Mouse (Mus musculus) liver, embryonic 12.5 days (tissue): Measurements from ENCODE around the gene Nab1. TPM values are rescaled to one million over a fixed set of nuclear protein-coding genes. Genes with fewer than 3 reads are reported as not detected.
A peak's percentile ranks its signal among the peaks of the same experiment; 100 is the strongest.

Experiments used
- ATAC-seq: fragments of 200-750 bp; cut with Nextera tagmentation; 2 replicates; pipeline ENCODE4 v1.8.0; 2017; ENCODE audit warnings: moderate number of reproducible peaks, mild to moderate bottlenecking, moderate library complexity
- H3K27ac ChIP-seq: fragments of 300-500 bp; sonication (generic); 2 replicates; pipeline ENCODE4 v1.5.1; 2016; ENCODE audit warnings: mild to moderate bottlenecking
- H3K27me3 ChIP-seq: fragments of 300-500 bp; sonication (generic); replicated peaks from 2 replicates; pipeline ENCODE4 v1.6.1; 2016; ENCODE audit warnings: mild to moderate bottlenecking, moderate library complexity
- H3K36me3 ChIP-seq: fragments of 300-500 bp; sonication (generic); 2 replicates; pipeline ENCODE4 v1.6.1; 2016; ENCODE audit warnings: mild to moderate bottlenecking, moderate library complexity
- H3K4me1 ChIP-seq: fragments of 300-500 bp; sonication (generic); 2 replicates; pipeline ENCODE4 v1.6.1; 2016
- H3K4me2 ChIP-seq: fragments of 300-500 bp; sonication (generic); 2 replicates; pipeline ENCODE4 v1.6.1; 2016; ENCODE audit warnings: mild to moderate bottlenecking, moderate library complexity
- H3K4me3 ChIP-seq: fragments of 300-500 bp; sonication (generic); 2 replicates; pipeline ENCODE4 v1.5.1; 2016; ENCODE audit warnings: mild to moderate bottlenecking, moderate library complexity
- H3K9ac ChIP-seq: fragments of 300-500 bp; sonication (generic); 2 replicates; pipeline ENCODE4 v1.6.1; 2016; ENCODE audit warnings: mild to moderate bottlenecking, moderate library complexity
- H3K9me3 ChIP-seq: fragments of 300-500 bp; sonication (generic); replicated peaks from 2 replicates; pipeline ENCODE4 v1.6.1; 2016; ENCODE audit warnings: mild to moderate bottlenecking, moderate library complexity
- WGBS: fragments of 180-500 bp; shearing (Covaris S2); methylation state at CpG from one replicate; pipeline ENCODE4 v1.1.7; 2016; ENCODE audit not compliant: insufficient replicate concordance; 5-methylcytosine and 5-hydroxymethylcytosine counted together
- polyA plus RNA-seq: library from polyadenylated mRNA; unstranded; fragments of >200 nt; fragmentation: Nextera tagmentation; extraction: Ambion mirVana; gene quantifications from 2 replicates; pipeline ENCODE4 v1.2.1, GENCODE M21; 2016

Gene Nab1
- polyA plus RNA-seq, 1 experiment from 2014 or later = 18.0 TPM

DNA sequence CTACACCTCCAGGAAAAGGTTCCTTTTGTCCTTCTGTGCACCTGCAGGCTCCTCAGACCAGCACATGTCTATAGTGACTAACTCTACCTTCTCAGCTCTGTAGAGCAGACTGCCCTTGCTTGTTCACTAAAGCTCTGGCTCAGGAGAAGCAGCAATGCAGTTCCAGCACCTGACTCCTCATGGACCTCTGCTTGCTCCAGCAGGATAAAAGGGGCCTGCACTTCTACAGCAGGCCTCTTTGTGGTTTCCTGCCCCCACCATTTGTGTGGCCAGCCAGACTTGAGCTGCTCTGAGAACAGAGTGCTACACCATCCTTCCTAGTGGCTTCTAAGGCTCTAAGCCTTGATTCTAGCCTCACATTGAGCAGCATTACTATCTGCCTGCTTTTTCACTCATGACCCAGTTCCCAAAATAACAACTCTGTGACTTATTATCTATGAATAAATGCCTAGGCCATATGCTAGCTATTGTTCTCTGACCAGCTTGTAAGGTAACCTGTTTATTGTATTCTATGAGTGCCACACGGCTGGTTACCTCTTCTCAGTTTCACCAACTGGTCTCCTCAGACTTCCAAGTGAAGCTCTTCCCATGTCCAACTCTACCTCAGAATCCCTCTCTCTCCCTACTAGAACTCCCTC lies 11.4 kb upstream of the Nab1 start:
- Histone ChIP-seq H3K4me1 (no peaks in the 10 kb centered on the region), H3K9ac (no peak overlapping the region), H3K4me2 (no peak overlapping the region), H3K9me3 (no peaks in the 10 kb centered on the region), H3K4me3 (no peak overlapping the region), H3K27me3 (no peaks in the 10 kb centered on the region), H3K36me3 (no peaks in the 10 kb centered on the region), H3K27ac (no peak overlapping the region)
- WGBS = 56% methylated on average over 1 of the region's 1 CpGs
- no peak for ATAC-seq

DNA sequence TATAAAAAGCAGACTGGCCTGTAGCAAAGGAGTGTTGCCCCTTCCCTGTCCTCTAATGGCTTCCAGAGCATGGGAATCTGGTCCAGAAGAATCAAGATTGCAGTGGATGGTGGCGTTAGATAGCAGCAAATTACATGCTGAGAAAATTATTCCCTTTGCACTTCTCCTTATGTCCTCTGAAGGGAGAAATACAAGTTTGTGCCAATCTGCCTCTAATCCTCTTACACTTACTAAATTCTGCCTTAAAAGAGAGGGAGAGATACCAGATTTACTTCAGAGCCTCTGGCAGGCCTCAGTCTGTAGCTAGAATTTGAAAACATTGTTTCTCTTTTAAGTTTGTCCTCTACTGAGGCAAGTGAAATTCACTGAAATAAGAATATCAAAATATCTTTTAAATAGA lies 5.7 kb upstream of the Nab1 start:
- no peaks in the 10 kb centered on the region for H3K27me3 ChIP-seq
- 53% methylated on average over 1 of the region's 1 CpGs for WGBS
- H3K9ac ChIP-seq = no peak overlapping the region
- no peak overlapping the region for H3K4me2 ChIP-seq
- peaks cover 7% of the 10 kb centered on the region; the same call in 1 of the 2 replicates for H3K4me1 ChIP-seq
- H3K36me3 ChIP-seq = no peaks in the 10 kb centered on the region
- H3K4me3 ChIP-seq = no peak overlapping the region
- no peaks in the 10 kb centered on the region for H3K9me3 ChIP-seq
- ATAC-seq = no peak
- no peak overlapping the region for H3K27ac ChIP-seq

DNA sequence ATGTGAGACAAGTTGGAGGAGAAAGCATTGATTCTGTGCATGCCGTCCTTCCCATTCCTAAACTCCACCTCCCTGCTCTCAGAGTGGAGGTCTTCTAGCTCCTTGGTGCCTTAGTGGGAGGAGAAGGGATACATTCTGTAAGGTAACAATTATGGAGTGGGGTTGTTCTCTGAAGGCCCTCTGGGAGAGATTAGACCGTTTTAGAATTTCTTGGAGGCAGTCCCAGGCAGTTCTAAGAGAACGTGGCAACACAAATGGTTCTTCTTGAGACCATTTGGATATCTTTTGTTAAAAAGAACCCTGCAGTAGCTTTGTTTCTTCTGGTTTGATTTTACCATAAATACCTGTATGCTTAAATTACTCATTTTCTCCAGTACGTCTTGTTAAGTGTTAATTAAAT lies 1.8 kb upstream of the Nab1 start:
- Histone ChIP-seq H3K36me3 (no peaks in the 10 kb centered on the region), H3K9ac (no peak overlapping the region), H3K9me3 (no peaks in the 10 kb centered on the region), H3K27me3 (no peaks in the 10 kb centered on the region), H3K27ac (no peak overlapping the region), H3K4me1 (peaks cover 24% of the 10 kb centered on the region), H3K4me2 (no peak overlapping the region), H3K4me3 (no peak overlapping the region)
- ATAC-seq = no peak
- 62% methylated on average over 4 of the region's 4 CpGs for WGBS

DNA sequence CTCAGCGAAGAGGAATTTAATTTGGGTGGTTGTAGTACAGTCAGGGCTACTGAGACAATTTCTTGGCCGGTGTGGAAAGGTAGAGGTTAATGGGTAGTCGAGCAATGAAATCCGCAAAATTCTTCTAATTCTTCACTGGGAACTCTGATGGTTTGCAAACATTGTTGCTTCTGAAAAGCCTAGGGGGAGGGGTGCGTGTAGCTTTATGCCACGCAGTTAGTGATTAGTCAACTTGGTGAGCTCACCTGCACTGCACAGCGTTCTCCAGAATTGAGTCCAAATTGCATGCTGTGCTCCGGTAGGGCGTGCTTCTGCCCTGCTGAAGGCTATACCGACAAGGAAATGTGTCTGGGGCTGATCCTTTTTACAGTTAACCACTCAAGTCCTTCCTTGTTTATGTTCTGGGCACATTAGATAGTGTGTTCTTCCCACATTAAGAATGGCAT lies 1.2 kb upstream of the Nab1 start:
- no peaks in the 10 kb centered on the region for H3K36me3 ChIP-seq
- no peak overlapping the region for H3K9ac ChIP-seq
- no peak overlapping the region for H3K4me2 ChIP-seq
- no peaks in the 10 kb centered on the region for H3K27me3 ChIP-seq
- no peak overlapping the region for H3K27ac ChIP-seq
- 33% methylated on average over 10 of the region's 10 CpGs for WGBS
- H3K4me1 ChIP-seq = peaks cover 28% of the 10 kb centered on the region
- no peak overlapping the region for H3K4me3 ChIP-seq
- ATAC-seq = no peak
- H3K9me3 ChIP-seq = no peaks in the 10 kb centered on the region

DNA sequence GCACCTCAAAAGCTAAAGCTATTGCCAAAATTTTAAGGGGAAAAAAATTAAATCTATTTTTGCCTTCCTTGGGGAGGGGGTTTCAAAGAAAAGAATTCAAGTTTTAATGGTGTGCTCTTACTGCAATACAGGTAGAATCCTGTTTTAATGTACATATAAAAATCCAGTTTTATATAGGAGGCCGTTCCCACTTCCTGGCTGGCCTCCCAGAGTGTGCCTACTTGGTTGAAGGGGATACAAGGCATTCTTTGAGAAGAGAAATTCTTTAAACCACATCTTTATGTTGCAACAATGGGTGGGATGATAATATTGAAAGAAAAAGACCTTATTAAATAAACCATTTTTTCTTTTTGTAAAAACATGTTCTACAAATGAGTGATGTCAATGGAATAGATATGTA lies 611 bp upstream of the Nab1 start:
- no peak for ATAC-seq
- Histone ChIP-seq H3K9ac (no peak overlapping the region), H3K27ac (no peak overlapping the region), H3K4me2 (peak overlapping the region; percentile 92), H3K4me3 (peak overlapping the region; percentile 85; the same call in 1 of the 2 replicates), H3K36me3 (no peaks in the 10 kb centered on the region), H3K9me3 (no peaks in the 10 kb centered on the region), H3K4me1 (peaks cover 31% of the 10 kb centered on the region), H3K27me3 (no peaks in the 10 kb centered on the region)
- WGBS = 65% methylated on average over 1 of the region's 1 CpGs

DNA sequence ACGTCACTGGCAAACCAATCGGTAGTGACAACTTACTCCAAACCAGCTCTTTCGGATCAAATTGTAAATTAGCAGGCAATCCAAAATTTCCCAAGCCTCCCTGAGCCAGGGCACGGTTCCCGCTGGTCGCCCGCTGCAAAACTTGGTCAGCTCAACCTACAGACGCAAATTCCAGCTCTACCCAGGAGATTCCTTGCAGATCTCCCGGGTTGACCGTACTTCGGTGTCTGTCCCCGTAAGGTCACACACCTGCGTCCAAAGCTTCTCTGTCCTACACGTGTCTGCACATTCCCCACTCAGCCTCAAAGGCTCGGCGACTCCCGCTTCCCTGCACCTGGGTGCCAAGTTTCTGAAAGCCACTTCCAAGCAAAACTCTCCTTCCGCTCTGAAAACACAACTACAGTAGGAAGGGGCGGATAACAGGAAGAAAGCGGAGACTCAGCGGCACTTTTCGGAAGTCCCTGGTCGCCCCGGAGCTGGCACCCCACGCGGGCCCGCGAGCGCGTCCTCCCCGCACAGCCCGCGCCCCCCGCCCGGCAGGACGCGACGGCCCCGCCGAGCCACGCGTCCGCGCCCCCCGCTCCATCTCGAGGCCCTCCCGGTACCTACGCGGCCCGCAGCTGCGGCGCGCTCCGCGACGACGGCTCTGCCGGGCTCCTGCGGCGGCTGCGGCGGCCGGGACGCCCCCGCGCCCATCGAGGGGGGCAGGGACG lies 722 bp downstream of the Nab1 start:
- H3K27me3 ChIP-seq = no peaks in the 10 kb centered on the region
- no peaks in the 10 kb centered on the region for H3K9me3 ChIP-seq
- H3K4me1 ChIP-seq = peaks cover 39% of the 10 kb centered on the region
- no peaks in the 10 kb centered on the region for H3K36me3 ChIP-seq
- peak overlapping the region; percentile 85 for H3K4me3 ChIP-seq
- peak overlapping the region; percentile 82 for H3K27ac ChIP-seq
- WGBS = under 1% methylated on average over 56 of the region's 68 CpGs
- H3K9ac ChIP-seq = peak overlapping the region; percentile 82
- H3K4me2 ChIP-seq = peak overlapping the region; percentile 92
- peak; percentile 45 for ATAC-seq

DNA sequence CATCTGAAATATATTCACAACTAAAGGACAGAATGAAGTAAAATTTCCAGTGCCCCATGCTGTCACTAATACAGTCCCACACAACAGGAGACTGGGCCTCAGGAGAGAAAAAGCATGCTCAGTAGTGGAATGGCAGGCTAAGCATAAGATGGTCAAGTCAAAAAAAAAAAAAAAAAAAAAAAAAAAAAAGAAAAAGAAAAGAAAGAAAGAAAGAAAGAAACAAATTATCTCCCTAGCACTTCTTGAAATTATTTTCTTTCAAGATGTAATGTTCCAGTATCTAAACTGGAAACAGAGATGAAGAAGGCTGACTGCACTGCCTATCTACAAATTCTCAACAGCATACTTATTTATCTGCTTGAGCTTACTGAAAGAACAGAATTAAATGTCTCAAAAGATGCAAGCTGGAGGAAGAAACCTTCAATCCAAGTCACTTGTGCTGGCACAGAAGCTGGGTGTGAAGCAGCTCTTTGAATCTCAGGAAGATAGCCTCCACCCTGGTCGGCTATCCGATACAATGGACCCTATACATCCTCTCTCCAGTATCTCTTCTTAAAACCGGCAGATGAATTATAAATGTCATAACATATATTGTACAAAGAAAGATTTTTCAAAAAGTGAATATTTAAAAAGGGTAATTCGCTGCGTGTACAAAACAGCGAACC lies 1.6 kb downstream of the Nab1 start:
- peaks cover 39% of the 10 kb centered on the region for H3K4me1 ChIP-seq
- 17% methylated on average over 6 of the region's 6 CpGs for WGBS
- H3K9me3 ChIP-seq = no peaks in the 10 kb centered on the region
- no peak overlapping the region for H3K27ac ChIP-seq
- peak overlapping the region; percentile 92 for H3K4me2 ChIP-seq
- no peak for ATAC-seq
- no peaks in the 10 kb centered on the region for H3K36me3 ChIP-seq
- 0 out of 2 replicates have a peak overlapping the region, but pooled peaks have one; percentile 31 for H3K9ac ChIP-seq
- no peaks in the 10 kb centered on the region for H3K27me3 ChIP-seq
- H3K4me3 ChIP-seq = peak overlapping the region; percentile 85

DNA sequence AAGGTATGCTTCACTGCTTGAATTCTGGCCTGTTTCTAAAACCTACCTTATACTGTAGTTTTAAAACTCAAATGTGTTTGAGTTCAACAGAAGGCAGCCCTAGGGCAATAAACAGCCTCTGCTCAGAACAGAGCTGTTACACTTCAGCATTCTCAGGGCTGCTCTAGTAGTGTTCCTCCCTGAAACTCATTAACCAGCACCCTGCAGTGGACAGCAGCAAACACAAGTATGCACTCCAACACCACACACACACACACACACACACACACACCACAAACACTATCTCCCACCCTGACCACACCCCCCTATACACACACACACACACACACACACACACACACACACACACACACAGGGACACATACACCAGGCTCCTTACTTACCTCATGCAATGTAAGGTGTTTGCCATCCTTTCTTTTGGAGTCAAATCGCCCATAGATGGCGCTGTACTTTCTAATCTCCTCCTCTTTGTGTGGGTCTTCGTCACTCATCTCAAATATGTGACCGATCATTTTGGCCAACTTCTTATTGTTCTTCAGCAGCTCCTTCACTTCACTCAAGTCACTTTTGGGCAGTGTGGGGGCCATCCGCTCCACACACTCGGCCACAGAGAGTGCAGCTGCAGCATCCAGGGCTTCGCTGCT lies 10.8 kb downstream of the Nab1 start:
- no peak overlapping the region for H3K4me3 ChIP-seq

DNA sequence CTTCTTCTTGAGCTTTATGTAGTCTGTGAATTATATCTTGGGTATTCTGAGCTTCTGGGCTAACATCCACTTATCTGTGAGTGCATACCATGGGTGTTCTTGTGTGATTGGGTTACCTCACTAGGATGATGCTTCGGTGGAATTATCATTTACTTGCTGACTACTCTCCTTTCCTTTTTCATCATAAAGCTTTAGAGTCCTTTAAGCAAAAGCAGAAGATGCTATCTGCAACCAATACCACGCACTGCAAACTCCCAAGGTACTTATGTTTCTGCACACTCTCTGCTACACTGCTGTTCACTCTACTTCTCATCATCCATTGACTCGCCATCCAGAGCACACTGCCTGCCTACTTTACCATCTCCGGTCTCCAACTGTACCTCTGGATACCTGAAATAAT lies 15.5 kb downstream of the Nab1 start:
- peaks cover 35% of the 10 kb centered on the region for H3K36me3 ChIP-seq
- H3K4me1 ChIP-seq = peaks cover 17% of the 10 kb centered on the region
- H3K9ac ChIP-seq = no peak overlapping the region
- H3K27me3 ChIP-seq = no peaks in the 10 kb centered on the region
- H3K4me3 ChIP-seq = no peak overlapping the region
- H3K9me3 ChIP-seq = no peaks in the 10 kb centered on the region
- no peak overlapping the region for H3K27ac ChIP-seq
- H3K4me2 ChIP-seq = 0 out of 2 replicates have a peak overlapping the region, but pooled peaks have one; percentile 4
- 61% methylated on average over 4 of the region's 4 CpGs for WGBS
- ATAC-seq = peak; percentile 52

More for the DNA sequence above, 10.8 kb downstream of the Nab1 start:
- H3K9me3 ChIP-seq = no peaks in the 10 kb centered on the region
- no peaks in the 10 kb centered on the region for H3K27me3 ChIP-seq
- no peak for ATAC-seq
- no peak overlapping the region for H3K9ac ChIP-seq
- WGBS = 65% methylated on average over 7 of the region's 7 CpGs
- peaks cover 15% of the 10 kb centered on the region for H3K4me1 ChIP-seq
- H3K27ac ChIP-seq = no peak overlapping the region
- peaks cover 34% of the 10 kb centered on the region for H3K36me3 ChIP-seq
- H3K4me2 ChIP-seq = no peak overlapping the region

DNA sequence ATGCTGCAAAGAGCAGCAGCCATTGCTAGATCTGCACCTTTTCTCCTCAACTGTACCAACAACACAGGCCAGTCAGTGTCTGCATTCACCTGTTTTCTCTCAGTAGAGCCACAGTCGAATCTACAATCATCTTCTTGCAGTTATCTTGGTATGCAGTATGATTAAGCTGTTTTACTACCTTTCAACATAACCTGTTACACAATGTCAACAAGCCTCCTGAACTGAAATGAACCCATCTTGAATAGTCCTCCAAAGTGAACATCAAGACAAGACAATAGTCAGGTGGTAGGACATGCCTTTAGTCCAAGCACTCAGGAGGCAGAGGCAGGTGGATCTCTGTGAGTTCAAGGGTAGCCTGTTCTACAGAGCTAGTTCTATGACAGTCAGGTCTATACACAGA lies 26.2 kb downstream of the Nab1 start:
- no peak overlapping the region for H3K27ac ChIP-seq
- H3K4me2 ChIP-seq = no peak overlapping the region
- no peaks in the 10 kb centered on the region for H3K9me3 ChIP-seq
- no peak overlapping the region for H3K9ac ChIP-seq
- no peak for ATAC-seq
- H3K4me1 ChIP-seq = no peaks in the 10 kb centered on the region
- WGBS = 42% methylated on average over 1 of the region's 1 CpGs
- peaks cover 46% of the 10 kb centered on the region for H3K36me3 ChIP-seq
- H3K27me3 ChIP-seq = no peaks in the 10 kb centered on the region
- no peak overlapping the region for H3K4me3 ChIP-seq

DNA sequence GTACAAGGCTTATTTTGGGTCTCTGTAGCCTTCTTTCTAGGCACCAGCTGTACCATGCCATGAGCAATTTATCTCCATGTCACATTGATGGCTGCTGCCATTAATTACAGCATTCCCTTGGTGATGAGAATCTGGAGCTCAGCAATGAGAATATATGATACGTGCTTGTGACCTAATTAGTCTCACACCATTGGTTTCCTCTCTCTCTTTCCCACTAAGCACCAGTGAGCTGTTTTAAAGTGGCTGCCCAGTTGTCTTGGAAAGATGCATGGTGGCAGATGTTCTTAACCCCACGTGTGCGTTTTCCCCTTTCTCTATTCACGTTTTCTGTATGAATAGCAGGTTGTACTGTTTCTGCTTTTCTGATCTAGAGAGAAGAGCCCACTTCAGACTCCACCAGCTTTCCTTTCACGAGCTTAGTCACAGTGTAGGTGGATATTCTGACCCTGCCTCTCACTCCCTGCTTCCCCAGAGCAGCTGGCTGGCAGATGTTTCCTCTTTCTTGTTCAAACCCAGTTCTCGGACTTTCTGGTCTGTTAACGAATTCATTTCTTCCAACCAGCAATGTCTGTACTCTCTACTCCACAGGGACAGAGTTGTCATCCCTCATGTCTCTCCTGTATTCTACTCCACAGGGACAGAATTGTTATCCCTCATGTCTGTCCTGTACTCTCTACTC lies 29.5 kb downstream of the Nab1 start:
- H3K27me3 ChIP-seq = no peaks in the 10 kb centered on the region
- WGBS = 49% methylated on average over 7 of the region's 7 CpGs
- no peak for ATAC-seq

More for the DNA sequence above, 29.5 kb downstream of the Nab1 start:
- Histone ChIP-seq H3K9me3 (no peaks in the 10 kb centered on the region), H3K36me3 (peaks cover 28% of the 10 kb centered on the region), H3K4me1 (peaks cover 12% of the 10 kb centered on the region), H3K4me3 (no peak overlapping the region), H3K9ac (no peak overlapping the region), H3K4me2 (no peak overlapping the region), H3K27ac (no peak overlapping the region)
